Mouse (Mus musculus) limb, embryonic 11.5 days (tissue): ENCODE measurements around the gene Hamp2. TPM values are rescaled to one million over a fixed set of nuclear protein-coding genes. Genes with fewer than 3 reads are reported as not detected.

ENCODE experiments used
- ATAC-seq: fragments of 200-750 bp; cut with Nextera tagmentation; 2 replicates; pipeline ENCODE4 v1.8.0; 2017; ENCODE audit warnings: low read depth; ENCODE audit not compliant: insufficient number of reproducible peaks, low FRiP score, low TSS enrichment
- DNase-seq: peaks from one replicate; pipeline ENCODE4 v3.0.0-alpha.2; 2015; ENCODE audit warnings: low spot score
- H3K27ac ChIP-seq: fragments of 300-500 bp; sonication (generic); replicated peaks from 2 replicates; pipeline ENCODE4 v1.5.1; 2014; ENCODE audit warnings: low read depth, mild to moderate bottlenecking, low read length
- H3K27me3 ChIP-seq: fragments of 300-500 bp; sonication (generic); 2 replicates; pipeline ENCODE4 v1.6.1; 2014; ENCODE audit warnings: mild to moderate bottlenecking, low read length, mixed read lengths; ENCODE audit not compliant: control insufficient read depth, insufficient read depth
- H3K36me3 ChIP-seq: fragments of 300-500 bp; sonication (generic); 2 replicates; pipeline ENCODE4 v1.6.1; 2014; ENCODE audit warnings: mild to moderate bottlenecking, low read length, moderate library complexity, mixed read lengths; ENCODE audit not compliant: control insufficient read depth, insufficient read depth
- H3K4me1 ChIP-seq: fragments of 300-500 bp; sonication (generic); 2 replicates; pipeline ENCODE4 v1.6.1; 2014; ENCODE audit warnings: low read length, mixed read lengths; ENCODE audit not compliant: control insufficient read depth, insufficient read depth
- H3K4me2 ChIP-seq: fragments of 300-500 bp; sonication (generic); 2 replicates; pipeline ENCODE4 v1.6.1; 2014; ENCODE audit warnings: low read depth, mild to moderate bottlenecking, moderate library complexity; ENCODE audit not compliant: severe bottlenecking
- H3K4me3 ChIP-seq: fragments of 300-500 bp; sonication (generic); 2 replicates; pipeline ENCODE4 v1.5.1; 2014; ENCODE audit warnings: low read depth, low read length
- H3K9ac ChIP-seq: fragments of 300-500 bp; sonication (generic); 2 replicates; pipeline ENCODE4 v1.6.1; 2014; ENCODE audit warnings: mild to moderate bottlenecking, low read length
- H3K9me3 ChIP-seq: fragments of 300-500 bp; sonication (generic); 2 replicates; pipeline ENCODE4 v1.6.1; 2016; ENCODE audit warnings: low read length; ENCODE audit not compliant: control insufficient read depth
- WGBS: fragments of 180-500 bp; shearing (Covaris S2); extraction: QIAGEN DNeasy Blood & Tissue Kit; methylation state at CpG from one replicate; pipeline ENCODE4 v1.1.7; 2014; 5-methylcytosine and 5-hydroxymethylcytosine counted together
- polyA plus RNA-seq: library from polyadenylated mRNA; unstranded; fragments of >200 nt; fragmentation: Nextera tagmentation; extraction: Ambion mirVana; gene quantifications from 2 replicates; pipeline ENCODE4 v1.2.1, GENCODE M21; 2014

Hamp2 gene
- polyA plus RNA-seq, 1 experiment from 2014 or later, result not detected

- DNase-seq (no peak), ATAC-seq (no peak)
- Histone ChIP-seq H3K9me3 (no peaks in the 10 kb centered on the region), H3K27ac (no peak overlapping the region), H3K36me3 (no peaks in the 10 kb centered on the region), H3K4me2 (no peak overlapping the region), H3K4me1 (no peaks in the 10 kb centered on the region), H3K9ac (no peak overlapping the region), H3K4me3 (no peak overlapping the region), H3K27me3 (no peaks in the 10 kb centered on the region)
- WGBS, result 51% methylated on average over 3 of the region's 3 CpGs
Measured at GRCm38 (mm10) chr7:30920217-30920616, 4.3 kb downstream of the Hamp2 start.

DNA sequence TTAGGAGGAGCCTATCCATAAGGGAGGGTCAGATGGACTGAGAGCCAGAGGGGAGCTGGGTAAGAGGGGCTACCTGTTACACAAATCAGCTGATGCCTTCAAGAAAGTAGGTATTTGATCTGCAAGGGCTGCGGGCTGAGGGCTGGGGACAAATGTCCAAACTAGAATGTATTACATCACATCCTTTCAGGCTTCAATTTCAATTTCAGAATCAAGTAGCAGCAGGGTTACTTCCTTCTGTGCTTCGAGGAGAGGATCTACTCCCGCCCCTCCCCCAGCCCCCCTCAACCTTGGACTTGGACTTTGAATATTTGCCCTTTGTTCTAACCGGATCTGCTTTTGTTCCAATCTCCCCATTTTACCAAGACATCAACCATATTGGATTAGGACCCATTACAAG lies 7.3 kb downstream of the Hamp2 start:
- 61% methylated on average over 4 of the region's 4 CpGs for WGBS
- Histone ChIP-seq H3K27me3 (no peaks in the 10 kb centered on the region), H3K4me1 (no peaks in the 10 kb centered on the region), H3K9me3 (no peaks in the 10 kb centered on the region), H3K9ac (no peak overlapping the region), H3K36me3 (no peaks in the 10 kb centered on the region), H3K4me3 (no peak overlapping the region), H3K27ac (no peak overlapping the region), H3K4me2 (no peak overlapping the region)
- DNase-seq (no peak), ATAC-seq (no peak)

DNA sequence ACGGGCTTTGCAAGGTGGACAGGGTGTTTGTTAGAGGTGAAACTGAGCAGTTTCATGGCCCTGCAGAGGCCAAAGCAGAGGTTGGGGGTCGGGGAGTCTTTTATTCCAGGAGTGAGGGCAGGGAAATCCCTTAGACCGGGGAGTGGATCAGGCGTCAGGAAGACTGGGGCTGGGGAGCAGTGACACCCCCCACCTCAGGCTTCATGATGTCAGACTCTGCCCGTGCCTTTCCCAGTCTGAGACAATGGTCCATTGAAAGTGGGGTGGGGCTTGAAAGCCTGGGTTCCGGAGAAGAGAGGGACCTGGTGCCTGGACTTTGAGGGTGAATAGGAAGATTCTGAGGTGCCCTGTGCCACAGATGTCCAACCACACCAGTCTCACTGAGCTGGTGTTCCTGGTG lies 7.8 kb downstream of the Hamp2 start:
- ATAC-seq, result no peak
- H3K4me2 ChIP-seq, result no peak overlapping the region
- H3K27me3 ChIP-seq, result no peaks in the 10 kb centered on the region
- no peak for DNase-seq
- H3K36me3 ChIP-seq, result no peaks in the 10 kb centered on the region
- H3K27ac ChIP-seq, result no peak overlapping the region
- no peak overlapping the region for H3K9ac ChIP-seq
- H3K9me3 ChIP-seq, result no peaks in the 10 kb centered on the region
- no peaks in the 10 kb centered on the region for H3K4me1 ChIP-seq
- 48% methylated on average over 6 of the region's 6 CpGs for WGBS
- no peak overlapping the region for H3K4me3 ChIP-seq

DNA sequence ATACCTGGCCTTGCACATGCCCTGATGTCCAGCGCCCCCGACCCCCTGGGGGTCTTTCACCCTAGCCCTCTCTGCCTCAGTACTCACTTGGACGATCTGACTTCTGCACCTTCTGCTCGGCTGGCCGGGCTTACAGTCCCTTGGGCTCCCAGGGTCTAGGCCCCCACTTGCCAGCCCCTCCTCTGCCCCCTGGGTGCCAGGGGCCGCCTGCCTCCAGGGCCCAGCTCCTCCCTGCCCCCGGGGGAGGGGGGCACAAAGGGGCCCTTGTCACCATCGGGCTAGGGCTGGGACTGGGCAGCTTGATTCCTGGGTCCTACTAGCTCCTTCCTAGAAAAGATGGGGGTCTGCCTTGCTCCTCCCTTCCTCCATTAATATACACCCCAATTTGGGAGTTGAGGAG lies 9.7 kb downstream of the Hamp2 start, which contains the start of gene Mag:
TSS of gene Mag (minus strand) at position 142 of the 400 bp plus-strand sequence.
- Histone ChIP-seq H3K9me3 (no peaks in the 10 kb centered on the region), H3K27me3 (no peaks in the 10 kb centered on the region), H3K4me1 (no peaks in the 10 kb centered on the region), H3K4me3 (no peak within 1 kb of the TSS), H3K4me2 (no peak within 1 kb of the TSS), H3K27ac (no peak within 1 kb of the TSS), H3K36me3 (no peaks in the 10 kb centered on the region), H3K9ac (no peak within 1 kb of the TSS)
- WGBS, result 73% methylated on average over 8 of the region's 8 CpGs
- no peak for ATAC-seq
- no peak for DNase-seq

- WGBS, result 74% methylated on average over 6 of the region's 6 CpGs
- Histone ChIP-seq H3K4me3 (no peak overlapping the region), H3K27ac (no peak overlapping the region), H3K4me1 (0 out of 2 replicates have a peak, but pooled peaks cover 3% of the 10 kb centered on the region), H3K9ac (no peak overlapping the region), H3K4me2 (no peak overlapping the region), H3K36me3 (no peaks in the 10 kb centered on the region), H3K9me3 (no peaks in the 10 kb centered on the region), H3K27me3 (no peaks in the 10 kb centered on the region)
- ATAC-seq (no peak), DNase-seq (no peak)
Measured at GRCm38 (mm10) chr7:30909773-30910172, 14.7 kb downstream of the Hamp2 start.

GRCm38 (mm10) chr7:30908992-30909431 lies 15.5 kb downstream of the Hamp2 start:
- Histone ChIP-seq H3K27ac (no peak overlapping the region), H3K4me2 (peak overlapping the region; percentile 47), H3K4me3 (no peak overlapping the region), H3K4me1 (0 out of 2 replicates have a peak, but pooled peaks cover 3% of the 10 kb centered on the region), H3K9me3 (no peaks in the 10 kb centered on the region), H3K36me3 (no peaks in the 10 kb centered on the region), H3K27me3 (no peaks in the 10 kb centered on the region), H3K9ac (no peak overlapping the region)
- 30% methylated on average over 17 of the region's 17 CpGs for WGBS
- DNase-seq (no peak), ATAC-seq (peak; percentile 33; the same call in 1 of the 2 replicates)

DNA sequence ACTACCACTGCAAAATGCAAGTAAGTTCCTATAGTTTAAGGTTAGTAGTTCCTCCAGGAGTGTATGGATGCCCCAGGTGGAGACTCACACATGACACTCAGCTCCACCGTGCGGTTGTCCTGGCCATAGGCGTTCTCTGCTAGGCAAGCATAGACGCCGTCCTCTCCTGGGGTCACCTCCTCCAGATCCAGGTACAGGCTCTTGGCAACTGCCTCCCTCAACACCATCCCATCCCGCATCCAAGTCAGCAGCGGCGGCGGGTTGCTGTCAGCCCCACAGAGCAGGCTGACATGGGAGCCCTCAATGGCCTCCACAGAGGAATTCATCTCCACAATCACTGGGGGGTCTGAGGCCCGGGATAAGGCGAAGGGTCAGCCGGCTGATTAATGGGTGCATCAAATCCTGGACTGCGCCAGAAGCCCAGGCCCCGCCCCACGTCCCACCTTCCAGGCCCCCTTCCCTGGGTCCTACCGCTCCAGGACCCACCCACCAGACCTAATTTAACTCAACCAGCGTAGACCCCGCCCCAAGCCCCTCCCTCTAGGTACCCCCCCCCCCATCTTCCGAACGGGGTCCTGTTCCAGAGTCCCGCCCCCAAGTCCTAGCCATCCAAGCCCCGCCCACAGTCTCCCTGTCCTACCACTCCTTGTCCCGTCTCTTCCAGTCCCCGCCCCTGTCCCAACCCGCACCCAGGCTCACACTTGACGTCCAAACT lies 16.0 kb downstream of the Hamp2 start:
- H3K9ac ChIP-seq, result no peak overlapping the region
- peak; percentile 76 for DNase-seq
- H3K27ac ChIP-seq, result no peak overlapping the region
- peak overlapping the region; percentile 47 for H3K4me2 ChIP-seq
- peak; percentile 79 for ATAC-seq
- 0 out of 2 replicates have a peak, but pooled peaks cover 3% of the 10 kb centered on the region for H3K4me1 ChIP-seq
- no peaks in the 10 kb centered on the region for H3K36me3 ChIP-seq
- 3% methylated on average over 24 of the region's 26 CpGs for WGBS
- peak overlapping the region; percentile 23 for H3K4me3 ChIP-seq
- H3K9me3 ChIP-seq, result no peaks in the 10 kb centered on the region
- no peaks in the 10 kb centered on the region for H3K27me3 ChIP-seq

- 0 out of 2 replicates have a peak, but pooled peaks cover 3% of the 10 kb centered on the region for H3K4me1 ChIP-seq
- no peak overlapping the region for H3K9ac ChIP-seq
- no peak overlapping the region for H3K27ac ChIP-seq
- H3K36me3 ChIP-seq, result no peaks in the 10 kb centered on the region
- H3K9me3 ChIP-seq, result no peaks in the 10 kb centered on the region
- no peaks in the 10 kb centered on the region for H3K27me3 ChIP-seq
- DNase-seq (no peak), ATAC-seq (no peak)
- WGBS, result 54% methylated on average over 4 of the region's 4 CpGs
- no peak overlapping the region for H3K4me3 ChIP-seq
- no peak overlapping the region for H3K4me2 ChIP-seq
Measured at GRCm38 (mm10) chr7:30904042-30904441, 20.4 kb downstream of the Hamp2 start.
